Mouse (Mus musculus) regulatory T cell (primary cell): ENCODE measurements at regions not wholly inside any gene's neighbourhood (a gene's known extent, or its start where the extent isn't known, plus 50 kb on each side); places are given as distances from the start of the nearest gene placed in this dataset.

Source experiments
- in situ Hi-C: fragments of 300-600 bp; cut with MboI, MseI; formaldehyde crosslinking; loops from one replicate; pipeline ENCODE4 v1.15.1; 2025; ENCODE audit warnings: high pct_unique_total_duplicates

DNA sequence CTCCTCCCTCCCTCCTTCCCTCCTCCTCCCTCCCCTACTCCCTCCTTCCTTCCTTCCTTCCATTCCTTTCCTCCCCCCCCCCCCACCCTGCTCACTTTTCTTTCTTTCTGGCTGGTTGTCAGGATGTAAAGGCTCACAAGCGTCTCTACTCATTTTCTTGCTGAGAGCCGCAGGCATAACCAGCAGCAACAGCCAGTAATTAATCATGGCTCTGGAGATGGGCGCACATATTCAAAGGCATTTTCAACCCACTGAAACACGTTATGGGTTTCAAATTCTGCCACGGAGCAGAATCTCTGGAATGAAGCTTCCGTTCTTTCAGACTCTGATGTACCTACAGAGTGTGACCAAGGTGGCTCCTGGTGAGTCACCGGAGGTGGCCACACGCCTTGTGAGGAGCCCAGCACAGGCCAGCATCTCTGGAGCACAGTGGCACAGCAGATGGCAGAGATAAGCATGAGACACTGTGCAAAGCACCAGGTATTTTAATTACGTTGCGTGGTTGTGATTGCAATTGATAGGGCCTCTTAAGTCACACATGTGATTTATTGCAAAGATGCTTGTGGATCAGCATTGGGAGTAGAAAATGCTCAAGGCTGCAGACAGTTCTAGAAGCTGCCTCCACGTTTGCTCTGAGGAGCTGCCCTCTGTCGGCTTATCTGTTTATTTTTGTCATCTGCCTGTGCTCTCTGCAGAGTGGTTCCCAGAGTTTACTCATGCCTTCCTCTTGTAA is 236.0 kb downstream of the Mtx2 start:
- in situ Hi-C loops = no loop called here

DNA sequence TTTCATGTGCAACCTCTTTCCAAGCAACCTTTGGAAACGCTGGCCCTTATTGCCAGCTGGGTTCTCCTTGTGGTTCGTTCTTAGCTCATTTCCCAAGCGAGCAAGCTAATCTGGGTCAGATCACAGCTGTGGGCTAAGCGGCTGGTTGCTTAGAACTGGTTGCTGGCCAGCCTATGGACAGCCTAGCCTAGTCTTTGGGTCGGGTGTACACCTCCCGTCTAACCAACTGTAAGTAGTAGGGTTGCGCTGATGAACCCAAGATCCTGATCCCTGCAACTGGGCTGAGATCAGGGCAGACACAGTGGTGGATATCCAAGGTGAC is 236.5 kb downstream of the Mtx2 start:
- in situ Hi-C loops = no loop called here

DNA sequence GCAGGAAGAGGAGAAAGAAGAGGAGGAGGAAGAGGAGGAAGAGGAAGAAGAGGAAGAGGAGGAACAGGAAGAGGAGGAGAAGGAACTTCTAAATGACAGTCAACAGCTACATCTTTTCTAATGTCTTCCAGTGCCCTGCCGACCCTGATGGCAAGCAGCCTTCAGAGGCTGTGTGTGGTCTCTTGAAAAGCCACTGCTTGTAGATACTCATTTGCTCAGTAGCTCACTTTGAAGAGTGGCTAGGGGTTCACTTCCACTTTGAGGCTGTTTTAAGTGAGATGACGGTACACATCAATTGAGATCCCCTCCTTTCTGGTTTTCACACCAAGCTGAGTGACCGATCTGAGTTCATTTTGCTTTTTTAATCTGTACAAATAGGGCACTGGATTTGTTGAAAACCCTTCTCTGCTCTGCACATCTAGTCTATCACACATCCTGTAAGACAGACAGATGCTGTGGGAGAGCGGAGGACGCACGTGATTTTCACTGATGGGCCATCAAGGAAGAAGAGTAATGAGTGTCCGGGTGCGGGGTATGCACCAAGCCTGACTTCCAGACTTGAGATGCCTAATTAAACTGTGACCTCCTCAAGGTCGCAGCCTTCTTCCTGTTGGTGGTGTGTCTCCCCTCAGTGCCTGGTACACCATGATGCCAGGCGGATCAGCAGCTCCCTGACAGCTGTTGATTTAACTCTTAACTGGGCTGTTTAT is 239.0 kb downstream of the Mtx2 start:
- in situ Hi-C loops = no loop called here

DNA sequence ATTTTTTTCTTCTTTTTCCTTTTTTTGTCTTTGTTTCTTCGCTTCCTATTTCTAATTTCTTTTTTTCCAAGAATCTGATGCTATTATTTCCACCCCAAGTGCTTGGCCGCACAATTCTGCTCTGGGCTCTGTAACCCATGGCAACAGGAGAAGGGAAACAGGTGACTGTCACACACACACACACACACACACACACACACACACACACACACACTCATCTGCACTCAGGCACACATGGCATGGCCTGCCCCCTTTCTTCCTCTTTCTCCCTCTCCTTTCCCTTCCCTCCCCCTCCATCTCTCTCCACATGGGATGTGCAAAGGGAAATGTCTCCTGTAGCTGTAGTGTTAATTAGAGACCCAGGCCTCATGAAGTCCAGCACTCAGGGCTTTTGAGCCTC is 239.7 kb downstream of the Mtx2 start:
- in situ Hi-C loops = no loop called here

DNA sequence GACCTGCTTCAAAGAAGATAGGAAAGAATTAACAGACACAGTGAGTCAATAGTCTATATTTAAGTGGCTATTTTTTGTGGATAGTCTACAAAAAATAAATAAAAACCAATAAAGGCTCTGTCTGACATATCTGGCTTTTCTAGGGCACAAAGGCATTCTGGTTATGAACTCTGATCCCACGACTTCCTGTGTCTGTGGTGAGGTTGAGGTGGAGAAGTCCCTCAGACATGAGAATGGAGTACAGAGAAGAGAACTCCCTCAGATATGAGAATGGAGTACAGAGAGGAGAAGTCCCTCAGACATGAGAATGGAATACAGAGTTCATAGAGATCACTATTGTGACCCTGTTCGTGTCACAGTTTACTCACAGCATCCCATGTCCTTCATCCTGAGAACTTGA is 243.7 kb downstream of the Mtx2 start:
- in situ Hi-C loops = no loop called here

DNA sequence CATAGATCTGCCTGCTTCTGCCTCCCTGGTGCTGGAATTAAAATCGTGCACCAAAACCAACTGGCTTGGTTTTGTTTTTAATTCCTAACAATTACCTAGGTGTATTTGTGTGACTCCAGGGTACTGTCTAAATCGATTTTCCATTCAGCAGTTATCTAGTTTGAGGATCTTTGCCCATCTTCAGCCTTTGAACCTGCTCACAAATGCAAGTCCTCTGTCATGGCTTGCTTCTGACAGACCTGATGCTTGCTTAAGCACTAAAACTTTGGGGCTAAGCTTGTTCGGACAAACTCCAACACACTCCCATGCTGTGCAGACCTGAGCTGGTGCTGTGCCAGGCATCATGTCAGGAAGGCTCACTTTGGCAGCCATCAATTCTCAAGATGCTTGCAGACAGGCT is 246.4 kb downstream of the Mtx2 start:
- in situ Hi-C loops = no loop called here

DNA sequence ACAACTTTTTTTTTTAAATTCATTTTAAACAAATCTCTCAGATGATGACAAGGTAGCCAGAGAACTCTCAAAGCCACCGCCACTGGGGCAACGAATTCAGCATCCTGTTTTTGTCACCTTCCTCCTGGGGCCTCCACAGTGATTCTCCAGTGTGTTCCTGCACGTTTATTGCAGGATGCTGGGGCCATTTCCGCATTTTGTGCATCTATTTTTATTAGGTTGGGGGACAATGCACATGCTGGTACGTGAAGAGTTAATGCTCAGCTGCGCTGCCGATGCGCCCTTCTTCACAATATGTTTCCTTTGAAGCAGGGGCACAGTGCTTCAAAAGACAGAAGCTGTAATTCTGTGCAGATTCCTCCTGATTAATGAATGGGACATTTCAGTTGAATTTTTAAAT is 246.9 kb downstream of the Mtx2 start:
- in situ Hi-C loops = no loop called here

DNA sequence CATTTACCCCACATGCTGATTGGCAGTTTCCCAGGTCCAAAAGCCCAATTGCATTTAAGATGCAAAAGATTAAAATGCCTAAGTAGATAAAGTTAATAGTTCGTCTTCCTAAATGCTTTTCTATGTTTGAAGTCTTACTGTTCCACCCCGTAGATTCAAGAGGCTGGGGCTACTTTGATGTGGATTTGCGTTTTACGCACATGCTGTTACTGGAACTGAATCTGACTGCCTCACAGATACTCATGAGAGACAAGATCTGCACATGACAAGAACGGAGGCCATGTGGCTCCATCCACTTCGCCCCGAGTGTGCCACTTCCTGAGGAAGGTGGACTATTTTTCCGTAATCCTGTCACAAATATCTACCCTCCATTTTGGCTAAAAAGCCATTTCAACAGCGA is 247.6 kb downstream of the Mtx2 start:
- in situ Hi-C loops = no loop called here

DNA sequence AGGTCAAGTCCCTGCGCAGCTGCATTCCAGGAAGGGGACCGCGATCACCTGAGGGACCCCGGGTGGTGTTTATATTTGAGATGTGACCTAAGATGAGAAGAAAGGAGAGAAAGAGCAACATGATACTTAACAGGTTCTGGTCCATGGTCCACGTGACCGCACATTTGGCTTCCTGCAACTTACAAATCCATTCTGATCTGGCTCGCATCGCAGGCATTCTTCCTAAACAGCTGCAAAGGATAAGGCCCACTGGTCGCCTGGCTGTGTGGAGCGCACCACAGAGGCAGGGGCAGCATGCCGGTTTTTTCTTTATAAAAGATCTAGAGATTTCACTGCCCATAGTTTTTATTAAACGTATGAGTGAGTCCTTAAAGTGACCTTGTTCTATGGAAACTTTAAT is 261.6 kb downstream of the Mtx2 start:
- in situ Hi-C loops = loop anchor here (10.0 kb wide), 1 partner anchor 1952 kb away; no protein-coding TSS in a partner anchor

DNA sequence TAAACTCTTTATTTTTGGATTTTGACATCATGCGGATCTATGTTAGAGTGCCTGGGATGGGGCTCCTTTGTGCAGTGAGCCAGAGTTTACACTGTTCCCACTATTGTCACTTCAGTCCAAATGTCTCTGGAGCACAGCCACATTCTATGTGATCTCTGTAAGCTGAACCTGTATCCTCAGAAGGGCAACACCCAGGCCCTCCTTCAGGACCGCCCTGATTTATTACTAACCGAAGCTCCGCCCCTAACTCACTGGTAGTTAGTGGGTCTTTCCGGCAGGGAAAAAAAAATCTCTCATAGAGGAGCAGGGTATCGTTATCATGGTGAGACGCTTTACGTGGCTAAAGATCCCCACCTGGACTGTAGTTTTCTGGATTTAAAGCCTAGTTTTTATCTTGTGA is 263.6 kb downstream of the Mtx2 start:
- in situ Hi-C loops = loop anchor here (10.0 kb wide), 1 partner anchor 1954 kb away; no protein-coding TSS in a partner anchor

DNA sequence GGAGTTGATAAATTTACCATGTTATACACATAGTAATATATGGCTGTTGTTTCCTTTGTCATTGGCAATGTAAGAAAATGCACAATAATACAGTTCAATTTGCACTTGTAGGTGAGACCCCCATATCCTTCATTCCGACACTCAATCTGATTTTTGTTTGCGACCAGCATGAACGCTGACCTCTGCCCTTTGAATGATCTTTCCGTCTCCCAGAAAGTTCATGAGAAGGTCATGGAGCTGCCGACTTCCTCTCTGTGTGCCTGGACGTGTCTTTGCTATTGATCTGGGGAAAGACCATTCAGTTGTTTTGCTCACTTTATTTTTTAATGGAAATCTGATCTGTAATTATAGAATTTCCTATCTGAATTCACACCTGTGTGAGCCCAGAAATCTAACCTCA is 264.0 kb downstream of the Mtx2 start:
- in situ Hi-C loops = loop anchor here (10.0 kb wide), 1 partner anchor 1955 kb away; no protein-coding TSS in a partner anchor

DNA sequence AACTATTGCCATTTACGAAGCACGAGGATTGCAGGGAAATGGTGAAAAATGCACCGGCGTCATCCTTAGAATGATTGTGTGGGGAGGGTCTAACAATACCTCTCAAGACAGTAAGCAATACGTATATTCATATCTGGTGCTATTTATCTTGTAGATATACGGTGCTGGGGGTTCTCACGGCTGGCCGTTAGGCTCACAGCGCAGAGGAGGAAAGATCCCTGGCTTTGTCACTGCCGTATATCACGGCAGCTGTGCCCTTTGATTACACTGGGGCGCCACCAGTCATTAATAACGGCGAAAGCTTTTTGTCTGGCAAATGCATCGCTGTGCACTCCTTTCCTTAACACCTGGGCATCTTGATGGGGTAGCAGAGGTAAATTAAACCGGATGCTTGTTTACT is 264.8 kb downstream of the Mtx2 start:
- in situ Hi-C loops = no loop called here

DNA sequence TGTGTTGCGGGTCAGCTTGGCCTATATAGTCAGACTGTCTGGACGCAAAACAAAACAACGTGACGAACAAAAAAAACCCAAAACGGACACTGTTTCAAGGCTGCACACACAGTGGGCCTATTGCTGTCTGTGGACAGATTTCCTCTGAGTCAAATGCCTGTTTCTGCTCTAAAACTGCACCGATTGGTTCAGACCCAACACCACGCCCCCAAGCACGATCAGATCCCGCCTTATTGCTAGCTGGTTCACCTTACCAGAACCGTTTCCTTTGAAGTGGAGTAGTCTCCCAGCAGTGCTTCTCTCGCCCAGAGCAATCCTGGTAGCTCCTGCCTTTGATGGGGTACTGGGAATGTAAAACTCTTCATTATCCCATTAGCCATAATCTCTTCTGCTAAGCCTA is 275.9 kb downstream of the Mtx2 start:
- in situ Hi-C loops = loop anchor here (5.0 kb wide), 1 partner anchor 59 kb away; no protein-coding TSS in a partner anchor

DNA sequence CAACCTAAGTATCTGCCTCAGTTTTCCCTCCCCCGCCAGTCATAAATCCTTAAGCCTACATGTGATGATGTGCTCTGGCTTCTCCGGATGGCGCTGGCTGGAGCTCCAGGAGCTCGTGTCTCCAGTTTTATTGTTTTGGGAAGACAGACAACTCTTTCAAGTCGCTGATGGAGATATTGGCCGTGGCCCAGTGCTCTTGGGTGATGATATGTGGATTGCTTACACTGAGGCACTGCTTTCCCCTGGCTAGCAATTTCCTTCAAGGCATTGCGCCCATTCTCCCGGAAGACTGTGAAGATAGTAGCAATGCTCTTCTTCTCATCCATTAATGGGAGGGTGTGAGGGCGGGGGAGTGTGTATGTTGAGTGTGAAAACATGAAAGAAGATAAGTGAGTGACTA is 287.1 kb downstream of the Mtx2 start:
- in situ Hi-C loops = no loop called here

DNA sequence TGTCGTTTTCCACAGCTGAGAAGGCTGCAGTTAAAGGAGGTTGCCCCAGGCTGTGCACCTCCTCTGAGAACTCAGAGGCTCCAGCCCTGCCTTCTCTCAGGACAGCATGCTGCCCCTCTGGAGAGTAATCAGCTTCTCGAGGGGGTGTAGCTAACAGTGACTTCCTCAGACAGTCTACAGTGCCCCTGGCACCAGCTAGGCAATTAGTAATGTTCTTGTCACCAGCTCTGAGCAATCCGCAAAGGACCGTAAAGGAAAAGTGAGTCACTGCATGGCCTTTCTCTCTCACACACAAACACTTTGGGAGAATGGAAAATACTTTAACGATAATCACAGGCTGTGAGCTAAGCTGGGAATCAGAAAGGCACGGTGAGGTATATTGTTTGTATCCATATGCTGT is 288.8 kb downstream of the Mtx2 start:
- in situ Hi-C loops = no loop called here

DNA sequence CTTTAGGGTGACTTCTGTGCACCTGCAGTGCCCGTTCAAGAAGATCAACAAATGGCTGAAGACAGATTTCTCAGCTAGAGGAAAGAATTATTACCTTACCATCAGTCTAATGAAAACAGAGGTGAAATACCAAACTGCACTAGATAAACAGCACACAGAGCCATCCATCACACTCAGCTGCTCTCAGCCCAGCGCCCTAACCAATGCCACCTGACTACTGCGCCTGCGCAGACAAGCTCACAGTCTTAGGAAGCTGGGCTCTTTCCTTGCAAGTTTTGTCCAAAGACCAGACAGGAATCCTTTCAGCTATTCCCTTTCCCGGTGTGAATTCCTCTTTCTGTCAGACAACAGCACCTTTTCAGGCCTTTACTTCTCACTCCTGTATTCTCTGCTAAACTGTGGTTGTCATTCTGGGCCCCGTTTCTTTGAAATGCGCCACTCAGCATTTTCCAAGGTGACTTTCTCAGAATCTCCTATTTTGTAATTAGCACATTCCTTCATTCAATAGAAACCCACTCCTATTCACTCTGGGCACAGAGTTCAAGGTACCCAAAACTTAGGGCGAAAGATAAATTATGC is 292.8 kb downstream of the Mtx2 start:
- in situ Hi-C loops = no loop called here

DNA sequence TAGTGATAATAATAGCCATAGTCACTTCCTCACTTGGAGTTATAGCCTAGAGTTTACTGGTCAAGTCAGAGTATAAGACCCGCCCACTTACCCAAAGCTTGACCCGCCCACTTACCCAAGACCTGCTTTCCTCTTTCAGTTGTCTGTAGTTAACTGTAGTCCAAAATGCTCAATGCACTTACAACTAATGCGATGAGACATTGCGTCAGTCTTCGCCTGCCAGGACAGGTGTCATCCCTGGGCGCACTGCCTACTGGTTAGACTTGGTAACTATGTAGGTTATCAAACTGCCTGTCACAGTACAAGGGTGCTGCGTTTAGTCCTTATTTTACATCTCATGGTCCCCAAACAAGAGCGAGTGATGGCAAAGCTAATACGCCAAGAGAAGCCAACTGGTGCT is 294.0 kb downstream of the Mtx2 start:
- in situ Hi-C loops = no loop called here

DNA sequence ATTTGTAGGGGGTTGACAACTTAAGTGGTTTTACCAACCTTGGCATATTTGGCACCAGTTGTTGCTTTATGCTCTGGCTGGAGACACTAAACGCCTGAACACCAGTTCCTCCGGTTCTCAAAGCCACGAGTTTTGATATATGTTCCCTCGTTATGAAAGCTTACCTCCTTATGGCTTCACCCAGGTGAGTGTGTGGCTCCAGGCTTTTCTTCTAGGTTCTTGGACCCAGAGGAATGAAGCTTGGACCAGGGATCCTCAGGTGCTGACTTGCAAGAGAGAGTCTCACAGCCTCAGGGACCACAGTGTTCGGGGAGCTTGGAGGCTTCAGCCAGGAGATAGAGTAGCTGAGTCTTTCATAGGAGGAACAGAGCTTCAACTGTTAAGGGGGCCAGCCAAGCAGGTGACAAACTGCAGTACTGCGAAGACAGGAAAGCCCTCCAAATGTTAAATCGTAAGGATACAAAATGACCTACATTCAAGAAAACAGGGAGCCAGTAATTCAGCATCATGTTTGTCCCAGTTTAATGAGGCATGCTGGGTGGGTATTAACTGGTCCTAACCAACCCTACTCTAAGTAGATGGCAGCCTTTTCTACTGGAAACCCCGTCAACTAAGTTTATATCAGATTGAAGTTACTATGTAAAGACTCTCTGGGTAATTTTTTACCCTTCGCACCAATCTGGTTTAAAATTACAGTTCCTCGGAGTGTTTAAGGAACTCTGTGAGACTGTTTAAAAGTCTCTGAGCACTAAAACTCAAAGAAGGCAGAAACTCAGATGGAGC is 307.9 kb downstream of the Mtx2 start:
- in situ Hi-C loops = no loop called here

DNA sequence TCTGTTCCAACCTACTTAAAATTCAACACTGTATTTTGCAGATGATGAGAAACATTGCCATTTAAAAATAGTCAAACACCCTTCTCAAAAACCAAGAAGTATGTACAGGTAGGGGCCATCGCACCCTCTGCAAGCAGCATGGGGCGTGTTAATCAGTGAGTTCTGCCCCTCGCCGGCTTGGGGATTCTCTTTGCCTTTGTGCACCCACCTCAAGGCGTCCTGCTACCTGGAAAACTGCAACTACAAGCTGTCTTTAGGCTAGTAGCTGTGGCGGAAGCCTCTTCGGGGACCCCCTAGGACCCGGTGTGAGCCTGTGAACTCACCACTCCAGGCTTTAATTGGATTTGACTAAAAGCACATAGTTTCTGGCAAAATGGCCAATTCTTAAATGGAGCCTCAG is 311.0 kb downstream of the Mtx2 start:
- in situ Hi-C loops = no loop called here

DNA sequence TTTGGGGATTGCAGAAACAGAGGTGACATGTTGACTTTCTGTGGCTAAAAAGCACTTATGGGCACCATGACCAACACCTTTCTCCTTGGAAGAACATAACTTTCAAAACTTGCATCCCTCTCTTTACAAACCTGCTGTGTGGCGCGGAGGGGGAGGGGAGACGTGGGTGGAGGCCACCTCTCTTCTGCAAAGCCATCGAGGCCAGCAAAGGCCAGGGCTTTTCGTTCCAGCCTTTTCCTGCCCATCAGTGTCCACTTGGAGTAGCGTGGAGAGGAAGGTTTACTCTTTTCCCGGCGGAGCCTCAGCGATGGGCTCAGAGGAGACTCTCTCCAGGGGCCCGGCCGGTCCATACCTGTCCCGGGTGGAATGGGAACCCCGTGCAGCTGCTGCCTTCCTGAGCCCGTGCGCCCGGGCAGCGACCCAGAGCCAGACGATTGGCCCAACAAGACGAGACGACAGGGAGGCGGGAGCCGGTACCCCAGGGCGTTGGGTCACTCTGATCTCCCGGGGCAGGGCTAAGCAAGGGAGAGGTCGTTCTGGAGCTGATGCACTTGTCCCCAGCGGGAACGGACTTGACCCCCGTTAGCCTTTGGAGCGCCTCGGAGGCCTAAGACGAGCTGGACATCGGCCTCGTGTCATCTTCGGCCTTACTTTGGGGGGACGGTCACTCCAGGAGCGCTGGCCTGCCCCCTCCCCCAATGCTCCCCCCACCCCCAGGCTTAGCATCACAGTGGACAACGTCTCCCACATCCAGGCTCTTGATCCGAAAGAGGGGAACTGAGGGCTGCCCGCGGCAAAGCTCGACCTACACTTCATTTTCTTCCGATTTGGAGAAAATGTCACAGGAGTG is 311.8 kb downstream of the Mtx2 start:
- in situ Hi-C loops = no loop called here

DNA sequence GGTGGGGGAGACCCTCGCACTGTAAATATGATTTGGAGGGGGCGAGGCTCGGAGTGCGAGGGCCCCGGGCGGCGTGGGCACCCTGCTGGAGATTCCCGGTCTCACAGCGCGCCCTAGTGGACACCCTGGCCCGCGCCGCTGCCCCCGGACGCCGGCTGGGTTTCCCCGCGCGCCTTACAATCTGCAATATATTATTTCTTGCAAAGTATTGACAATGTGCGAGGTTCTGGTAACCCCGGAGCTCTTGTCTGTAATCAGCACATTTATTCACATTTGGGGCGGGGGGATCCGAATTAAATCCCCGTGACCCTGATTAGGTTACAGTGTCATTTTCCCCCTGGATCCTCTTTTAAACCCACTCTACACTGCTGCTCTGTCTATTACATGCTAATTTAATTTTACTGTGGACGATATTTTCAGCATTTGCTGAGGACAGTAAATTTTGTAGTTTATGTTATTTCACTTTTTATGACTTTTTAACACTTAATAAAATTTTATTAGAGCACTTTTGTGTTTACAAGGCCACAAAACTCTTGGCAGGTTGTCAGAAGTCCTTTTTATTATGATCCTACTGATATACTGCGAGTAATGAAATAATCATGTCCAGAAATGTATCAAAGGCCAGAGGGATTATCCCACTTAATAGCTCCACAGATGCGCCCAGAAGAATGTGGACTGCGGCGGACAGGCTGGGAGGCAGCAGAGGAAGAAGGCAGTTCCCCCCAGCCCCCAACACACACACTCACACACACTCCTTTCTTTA is 312.6 kb downstream of the Mtx2 start:
- in situ Hi-C loops = no loop called here
